Mouse (Mus musculus) E14TG2a.4 (cell line): Measurements from ENCODE around the gene Btnl6.

Source experiments
- CTCF ChIP-seq: conservative IDR thresholded peaks from 2 replicates; pipeline ENCODE4 v1.5.1; 2014; ENCODE audit warnings: low read length
- POU5F1 ChIP-seq: IDR thresholded peaks from 2 replicates; pipeline ENCODE4 v1.6.1; 2014; ENCODE audit warnings: low read length, borderline replicate concordance

DNA sequence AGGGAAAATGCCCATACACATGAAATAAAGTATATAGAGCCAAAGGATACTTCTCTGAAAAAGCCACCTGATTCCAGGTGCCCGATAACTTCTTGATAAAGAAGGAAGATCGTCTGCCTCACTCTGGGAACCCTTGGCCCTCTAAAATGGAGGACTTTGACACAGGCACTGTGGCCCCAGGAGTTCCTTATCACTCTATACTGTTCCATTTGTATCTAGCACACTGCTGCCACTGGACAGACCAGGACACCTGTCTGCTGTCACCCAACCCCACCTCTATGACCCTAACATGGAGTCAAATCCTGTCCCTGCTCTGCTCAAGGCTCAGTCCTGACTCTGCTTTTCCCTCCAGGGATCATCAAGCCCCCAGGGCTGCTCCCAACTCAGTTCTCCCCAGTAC lies 638 bp downstream of the Btnl6 start:
- TF ChIP-seq CTCF (no peak), POU5F1 (no peak)
